Mouse (Mus musculus) G1E (cell line): ENCODE data around the gene Tmem185a. TPM values are rescaled to one million over a fixed set of nuclear protein-coding genes. Genes with fewer than 3 reads are reported as not detected.
A peak's percentile ranks its signal among the peaks of the same experiment; 100 is the strongest.
"Not testable (repeated sequence)": the region's sequence is repeated elsewhere in the genome, so short reads cannot be mapped to it uniquely, and the experiment has no call there.

Experiments used
- ATAC-seq: 2 replicates; pipeline ENCODE4 v1.8.0; 2016; ENCODE audit warnings: mild to moderate bottlenecking; ENCODE audit not compliant: insufficient number of reproducible peaks, poor library complexity, low FRiP score, severe bottlenecking; ENCODE audit errors: extremely low read depth
- DNase-seq: peaks from one replicate; pipeline ENCODE4 v3.0.0; 2012; ENCODE audit warnings: low spot score
- H3K27me3 ChIP-seq: 2 replicates; pipeline ENCODE4 v1.6.1; 2012; ENCODE audit warnings: mild to moderate bottlenecking, low read length, inconsistent platforms; ENCODE audit not compliant: insufficient read depth
- H3K36me3 ChIP-seq: replicated peaks from 2 replicates; pipeline ENCODE3; 2012; ENCODE audit warnings: mild to moderate bottlenecking, inconsistent platforms
- H3K4me1 ChIP-seq: 2 replicates; pipeline ENCODE4 v1.6.1; 2012; ENCODE audit warnings: low read depth, low read length, inconsistent platforms, mixed read lengths; ENCODE audit not compliant: insufficient read depth
- H3K4me3 ChIP-seq: 2 replicates; pipeline ENCODE4 v1.5.1; 2012; ENCODE audit warnings: low read depth, mild to moderate bottlenecking, inconsistent platforms, low read length, moderate library complexity, mixed read lengths
- H3K9me3 ChIP-seq: replicated peaks from 2 replicates; pipeline ENCODE4 v1.6.1; 2012; ENCODE audit warnings: inconsistent platforms
- CTCF ChIP-seq: IDR thresholded peaks from 2 replicates; pipeline ENCODE4 v1.5.1; 2012; ENCODE audit warnings: low read depth, low read length, inconsistent platforms, mixed read lengths
- GATA1 ChIP-seq: IDR thresholded peaks from 2 replicates; pipeline ENCODE4 v1.6.1; 2012; ENCODE audit warnings: borderline replicate concordance, low read length, inconsistent platforms, mixed read lengths
- GATA2 ChIP-seq: IDR thresholded peaks from 2 replicates; pipeline ENCODE4 v1.6.1; 2012; ENCODE audit warnings: low read depth, low read length, inconsistent platforms, borderline replicate concordance
- POLR2AphosphoS5 ChIP-seq: IDR thresholded peaks from 2 replicates; pipeline ENCODE4 v1.6.1; 2012; ENCODE audit warnings: low read depth, low read length, inconsistent platforms; ENCODE audit not compliant: insufficient replicate concordance
- TAL1 ChIP-seq: conservative IDR thresholded peaks from 2 replicates; pipeline ENCODE4 v1.6.1; 2012; ENCODE audit warnings: low read depth, low read length, inconsistent platforms, mixed read lengths
- polyA plus RNA-seq: library from polyadenylated mRNA; stranded (reverse); fragments of >175 nt; gene quantifications from 2 replicates; pipeline ENCODE4 v1.2.3, GENCODE M21; 2012
- total RNA-seq, 2 experiments: library from RNA; stranded (forward) in 1 of 2; stranded (reverse) in 1 of 2; fragments of 200-1000 nt in 1 of 2; fragments of >200 nt in 1 of 2; fragmentation: Nextera tagmentation in 1 of 2; gene quantifications; 2 replicates each; pipeline ENCODE4 v1.2.3; 2014 to 2017

Gene Tmem185a
- total RNA-seq (2014; fragmentation: Nextera tagmentation) (34.8 and 43.9 TPM in 2 replicates), total RNA-seq (2017) (7.6 and 8.0 TPM in 2 replicates), polyA plus RNA-seq (8.1 and 8.8 TPM in 2 replicates)

GRCm38 (mm10) chrX:70476792-70477776 is at the start of gene Tmem185a:
Tmem185a (minus strand) TSS chrX:70477180.
- H3K27me3 ChIP-seq, result no peaks in the 10 kb centered on the region; the same call in 1 of the 2 replicates
- H3K9me3 ChIP-seq, result no peaks in the 10 kb centered on the region
- DNase-seq, result peak; percentile 60
- peak; percentile 80; the same call in 1 of the 2 replicates for ATAC-seq
- H3K36me3 ChIP-seq, result no peaks in the 10 kb centered on the region
- H3K4me1 ChIP-seq, result peaks cover 13% of the 10 kb centered on the region
- no peak for TF ChIP-seq CTCF
- TF ChIP-seq POLR2AphosphoS5, result no peak
- TF ChIP-seq GATA1, result no peak
- no peak for TF ChIP-seq GATA2
- no peak for TF ChIP-seq TAL1
- H3K4me3 ChIP-seq, result peak within 1 kb of the TSS; percentile 75

DNA sequence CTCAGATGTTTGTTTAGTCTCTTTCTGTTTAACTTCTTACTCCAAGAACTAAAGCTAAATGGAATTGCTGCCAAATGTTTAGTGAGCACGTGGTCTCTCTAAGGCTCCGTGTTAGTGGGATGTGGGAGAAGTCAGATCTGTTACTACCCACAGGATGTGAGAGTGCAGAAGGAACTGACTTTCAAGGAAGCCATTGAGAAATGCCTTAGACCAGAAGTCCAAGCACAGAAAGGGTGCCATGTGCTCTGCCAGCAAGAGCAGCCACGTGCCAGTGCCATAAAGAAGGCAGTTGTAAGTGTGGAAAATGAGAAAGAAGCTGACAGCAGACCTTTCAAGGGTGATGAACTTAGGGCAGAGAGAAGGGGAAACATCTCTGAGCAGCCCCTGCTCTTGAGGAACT is 37.4 kb upstream of the Tmem185a start:
- not testable (repeated sequence) for DNase-seq, H3K27me3 ChIP-seq, ATAC-seq, H3K4me3 ChIP-seq, H3K9me3 ChIP-seq, H3K36me3 ChIP-seq, H3K4me1 ChIP-seq

- not testable (repeated sequence) for H3K9me3 ChIP-seq, H3K4me3 ChIP-seq, H3K4me1 ChIP-seq, ATAC-seq, H3K36me3 ChIP-seq, DNase-seq, H3K27me3 ChIP-seq
Observed at GRCm38 (mm10) chrX:70487328-70487727, 10.3 kb upstream of the Tmem185a start.

- ATAC-seq, result no peak
- H3K9me3 ChIP-seq, result no peaks in the 10 kb centered on the region
- DNase-seq, result no peak
- no peak overlapping the region for H3K4me3 ChIP-seq
- H3K27me3 ChIP-seq, result no peaks in the 10 kb centered on the region; the same call in 1 of the 2 replicates
- H3K4me1 ChIP-seq, result peaks cover 5% of the 10 kb centered on the region
- no peaks in the 10 kb centered on the region for H3K36me3 ChIP-seq
- TF ChIP-seq GATA2, result no peak
- TF ChIP-seq GATA1, result no peak
- no peak for TF ChIP-seq TAL1
- no peak for TF ChIP-seq CTCF
- no peak for TF ChIP-seq POLR2AphosphoS5
Observed at GRCm38 (mm10) chrX:70482154-70482553, 5.2 kb upstream of the Tmem185a start.

GRCm38 (mm10) chrX:70478701-70479100 is 1.7 kb upstream of the Tmem185a start:
- no peaks in the 10 kb centered on the region for H3K9me3 ChIP-seq
- TF ChIP-seq POLR2AphosphoS5 (no peak), CTCF (no peak), TAL1 (no peak), GATA2 (no peak), GATA1 (no peak)
- no peak overlapping the region for H3K4me3 ChIP-seq
- no peaks in the 10 kb centered on the region; the same call in 1 of the 2 replicates for H3K27me3 ChIP-seq
- DNase-seq (no peak), ATAC-seq (no peak)
- no peaks in the 10 kb centered on the region for H3K36me3 ChIP-seq
- peaks cover 13% of the 10 kb centered on the region for H3K4me1 ChIP-seq

GRCm38 (mm10) chrX:70475215-70475765 is 1.7 kb downstream of the Tmem185a start:
- H3K4me1 ChIP-seq, result peaks cover 13% of the 10 kb centered on the region
- TF ChIP-seq CTCF, result no peak
- H3K36me3 ChIP-seq, result no peaks in the 10 kb centered on the region
- H3K27me3 ChIP-seq, result no peaks in the 10 kb centered on the region; the same call in 1 of the 2 replicates
- no peak overlapping the region for H3K4me3 ChIP-seq
- DNase-seq, result no peak
- ATAC-seq, result no peak
- no peaks in the 10 kb centered on the region for H3K9me3 ChIP-seq

DNA sequence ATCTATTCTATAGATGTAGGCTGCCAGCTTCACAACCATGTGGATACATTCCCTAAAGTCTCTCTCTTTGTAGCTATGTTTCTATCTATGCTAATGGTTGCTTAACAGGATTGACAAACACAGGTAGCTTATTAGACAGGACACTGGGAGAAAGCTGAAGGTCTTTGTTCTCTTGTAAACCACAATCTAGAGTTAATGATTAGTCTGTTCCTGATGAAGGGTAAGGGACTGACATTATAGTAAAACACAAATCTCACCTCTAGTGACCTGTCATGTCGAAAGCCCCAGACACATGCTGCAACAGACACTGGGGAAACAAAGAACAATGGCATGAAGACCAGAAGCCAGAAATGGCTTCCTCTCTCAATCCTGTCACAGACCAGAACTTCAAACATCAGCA is 10.1 kb downstream of the Tmem185a start:
- no peaks in the 10 kb centered on the region for H3K9me3 ChIP-seq
- H3K27me3 ChIP-seq, result no peaks in the 10 kb centered on the region
- H3K4me1 ChIP-seq, result no peaks in the 10 kb centered on the region
- TF ChIP-seq GATA1 (no peak), POLR2AphosphoS5 (no peak), TAL1 (no peak), CTCF (no peak), GATA2 (no peak)
- H3K36me3 ChIP-seq, result peaks cover 30% of the 10 kb centered on the region
- ATAC-seq (no peak), DNase-seq (no peak)
- H3K4me3 ChIP-seq, result no peak overlapping the region
